Mouse (Mus musculus): ENCODE results near the gene Pnldc1. TPM values are rescaled to one million over a fixed set of nuclear protein-coding genes. Genes with fewer than 3 reads are reported as not detected.

The Pnldc1 gene
- polyA plus RNA-seq, 1 experiment from 2014 or later: 2.4 TPM

DNA sequence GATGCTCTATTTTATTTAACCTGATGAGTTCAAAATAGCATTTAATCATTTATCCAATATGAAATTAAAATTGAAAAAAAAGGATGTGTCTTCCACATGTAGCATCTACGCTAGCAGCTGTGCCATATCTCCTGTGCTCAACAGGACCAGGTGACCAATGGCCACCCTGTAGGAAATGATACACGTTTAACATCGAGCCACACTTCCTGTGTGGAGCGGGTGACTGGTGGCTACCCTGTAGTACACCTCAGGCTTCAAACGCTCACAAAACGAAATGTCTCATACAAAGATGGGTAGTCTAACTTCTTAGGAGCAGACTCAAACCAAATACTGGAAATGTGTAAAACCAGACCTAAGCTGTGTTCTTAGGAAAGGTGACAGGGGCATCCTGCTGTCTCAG is 66.2 kb downstream of the Pnldc1 start:
- 85% methylated on average over 6 of the region's 6 CpGs for WGBS
- H3K27ac ChIP-seq: no peak overlapping the region
- no peak for DNase-seq (ENCODE audit: low spot score)
- no peaks in the 10 kb centered on the region for H3K36me3 ChIP-seq
- H3K4me1 ChIP-seq (replicated peaks): peaks cover 10% of the 10 kb centered on the region
- H3K4me3 ChIP-seq: no peak overlapping the region
- H3K9me3 ChIP-seq: no peaks in the 10 kb centered on the region
- no peaks in the 10 kb centered on the region for H3K27me3 ChIP-seq (ENCODE audit: insufficient read depth, poor library complexity, severe bottlenecking)

GRCm38 (mm10) chr17:12839475-12840267 is 70.4 kb downstream of the Pnldc1 start:
- Histone ChIP-seq H3K9me3 (no peaks in the 10 kb centered on the region), H3K27me3 (ENCODE audit: insufficient read depth, poor library complexity, severe bottlenecking) (no peaks in the 10 kb centered on the region), H3K36me3 (no peaks in the 10 kb centered on the region), H3K27ac (no peak overlapping the region), H3K4me1 (replicated peaks) (no peaks in the 10 kb centered on the region), H3K4me3 (no peak overlapping the region)
- WGBS: 71% methylated on average over 10 of the region's 10 CpGs
- DNase-seq (ENCODE audit: low spot score): no peak

Other genes starting within 250 kb of the Pnldc1 start
- not detected in 2 replicates for gene Slc22a1, start 234.4 kb downstream of the Pnldc1 start, polyA plus RNA-seq (2016; fragmentation: Nextera tagmentation; extraction: Ambion mirVana)
- 17.3 and 20.8 TPM in 2 replicates for gene Igf2r, start 140.6 kb downstream of the Pnldc1 start, polyA plus RNA-seq (2016; fragmentation: Nextera tagmentation; extraction: Ambion mirVana)
- gene Mas1, start 42.1 kb downstream of the Pnldc1 start, polyA plus RNA-seq (2016; fragmentation: Nextera tagmentation; extraction: Ambion mirVana): 0.22 and 0.89 TPM in 2 replicates
- not detected in 2 replicates for gene Mrgprh, start 34.2 kb downstream of the Pnldc1 start, polyA plus RNA-seq (2016; fragmentation: Nextera tagmentation; extraction: Ambion mirVana)
- gene Tcp1, start 5.5 kb upstream of the Pnldc1 start, polyA plus RNA-seq (2016; fragmentation: Nextera tagmentation; extraction: Ambion mirVana): 430 and 490 TPM in 2 replicates
- 175 and 190 TPM in 2 replicates for gene Mrpl18, start 6.1 kb upstream of the Pnldc1 start, polyA plus RNA-seq (2016; fragmentation: Nextera tagmentation; extraction: Ambion mirVana)
- gene Acat3, start 30.4 kb upstream of the Pnldc1 start, polyA plus RNA-seq (2016; fragmentation: Nextera tagmentation; extraction: Ambion mirVana): 0.60 and 0.84 TPM in 2 replicates
- gene Acat2, start 50.5 kb upstream of the Pnldc1 start, polyA plus RNA-seq (2016; fragmentation: Nextera tagmentation; extraction: Ambion mirVana): 384 and 451 TPM in 2 replicates
- gene Wtap, start 83.9 kb upstream of the Pnldc1 start, polyA plus RNA-seq (2016; fragmentation: Nextera tagmentation; extraction: Ambion mirVana): 116 and 124 TPM in 2 replicates
- gene Sod2, start 96.6 kb upstream of the Pnldc1 start, polyA plus RNA-seq (2016; fragmentation: Nextera tagmentation; extraction: Ambion mirVana): 104 and 108 TPM in 2 replicates
- not detected in 2 replicates for gene Gpr31b, start 142.1 kb upstream of the Pnldc1 start, polyA plus RNA-seq (2016; fragmentation: Nextera tagmentation; extraction: Ambion mirVana)
- 0.08 and 0.10 TPM in 2 replicates for gene Tcp10b, start 150.9 kb upstream of the Pnldc1 start, polyA plus RNA-seq (2016; fragmentation: Nextera tagmentation; extraction: Ambion mirVana)
- gene Unc93a, start 221.6 kb upstream of the Pnldc1 start, polyA plus RNA-seq (2016; fragmentation: Nextera tagmentation; extraction: Ambion mirVana): not detected in 2 replicates